Mouse (Mus musculus) myocyte (in vitro differentiated cells): ENCODE data around the gene Otp. TPM values are rescaled to one million over a fixed set of nuclear protein-coding genes. Genes with fewer than 3 reads are reported as not detected.

Experiments used
- H3K27me3 ChIP-seq: one replicate; pipeline ENCODE4 v1.6.1; 2011; ENCODE audit not compliant: control insufficient read depth, insufficient read depth, insufficient read length
- H3K36me3 ChIP-seq: one replicate; pipeline ENCODE4 v1.6.1; 2011; ENCODE audit not compliant: control insufficient read depth, insufficient read depth
- H3K4me2 ChIP-seq: one replicate; pipeline ENCODE4 v1.6.1; 2011; ENCODE audit warnings: low read depth, control low read depth
- H3K4me3 ChIP-seq: one replicate; pipeline ENCODE4 v1.5.1; 2011; ENCODE audit warnings: mild to moderate bottlenecking, control low read depth, moderate library complexity
- H3K79me2 ChIP-seq: one replicate; pipeline ENCODE4 v1.6.1; 2011; ENCODE audit not compliant: control insufficient read depth, insufficient read depth
- H3ac ChIP-seq: one replicate; pipeline ENCODE4 v1.6.1; 2011; ENCODE audit not compliant: control insufficient read depth, insufficient read length
- CEBPB ChIP-seq: IDR thresholded peaks from 2 replicates; pipeline ENCODE4 v1.6.1; 2011; ENCODE audit warnings: mild to moderate bottlenecking, moderate library complexity; ENCODE audit not compliant: poor library complexity, insufficient read depth, severe bottlenecking
- E2F4 ChIP-seq: IDR thresholded peaks from one replicate; pipeline ENCODE4 v1.6.1; 2011; ENCODE audit warnings: mild to moderate bottlenecking, control low read depth, moderate library complexity; ENCODE audit not compliant: insufficient read depth
- MAX ChIP-seq: IDR thresholded peaks from one replicate; pipeline ENCODE4 v1.6.1; 2011; ENCODE audit warnings: low read depth, mild to moderate bottlenecking, control low read depth
- MYOD1 ChIP-seq, 3 experiments: IDR thresholded peaks; one replicate each; pipeline ENCODE4 v1.6.1; 2011; ENCODE audit warnings: control low read depth in 2 of 3, low read depth in 2 of 3, mild to moderate bottlenecking in 2 of 3, moderate library complexity in 1 of 3; ENCODE audit not compliant: insufficient read length in 2 of 3, control insufficient read depth in 1 of 3
- MYOG ChIP-seq, 3 experiments: IDR thresholded peaks; one replicate each; pipeline ENCODE4 v1.6.1; 2011; ENCODE audit warnings: control low read depth in 2 of 3, low read depth in 2 of 3, mild to moderate bottlenecking in 2 of 3; ENCODE audit not compliant: insufficient read length in 2 of 3, control insufficient read depth in 1 of 3, insufficient read depth in 1 of 3
- POLR2A ChIP-seq: IDR thresholded peaks from one replicate; pipeline ENCODE4 v1.6.1; 2011; ENCODE audit warnings: low read depth, mild to moderate bottlenecking, control low read depth, moderate library complexity; ENCODE audit not compliant: insufficient read length
- POLR2AphosphoS2 ChIP-seq: IDR thresholded peaks from one replicate; pipeline ENCODE4 v1.6.1; 2011; ENCODE audit warnings: low read depth, control low read depth; ENCODE audit not compliant: insufficient read length
- REST ChIP-seq: IDR thresholded peaks from one replicate; pipeline ENCODE4 v1.6.1; 2011; ENCODE audit warnings: mild to moderate bottlenecking, control low read depth, moderate library complexity; ENCODE audit not compliant: insufficient read depth, insufficient read length
- SRF ChIP-seq: IDR thresholded peaks from one replicate; pipeline ENCODE4 v1.6.1; 2011; ENCODE audit warnings: low read depth; ENCODE audit not compliant: control insufficient read depth, insufficient read length
- TCF12 ChIP-seq: IDR thresholded peaks from one replicate; pipeline ENCODE4 v1.6.1; 2011; ENCODE audit warnings: mild to moderate bottlenecking, control low read depth; ENCODE audit not compliant: poor library complexity, insufficient read depth, severe bottlenecking
- TCF3 ChIP-seq: IDR thresholded peaks from one replicate; pipeline ENCODE4 v1.6.1; 2011; ENCODE audit warnings: low read depth, control low read depth; ENCODE audit not compliant: insufficient read length
- USF1 ChIP-seq: IDR thresholded peaks from one replicate; pipeline ENCODE4 v1.6.1; 2011; ENCODE audit warnings: low read depth, mild to moderate bottlenecking, control low read depth, moderate library complexity
- polyA plus RNA-seq: library from polyadenylated mRNA; unstranded; fragments of >200 nt; fragmentation: generic; extraction: Trizol; gene quantifications from one replicate; pipeline ENCODE4 v1.2.1, GENCODE M21; 2012; ENCODE audit warnings: missing spikeins

The Otp gene
- polyA plus RNA-seq, result not detected

GRCm38 (mm10) chr13:94875396-94875880 is at the start of gene Otp:
Otp (plus strand) TSS chr13:94875602.
- peaks cover 48% of the 10 kb centered on the region for H3K27me3 ChIP-seq
- no peak within 1 kb of the TSS for H3K4me3 ChIP-seq
- no peak within 1 kb of the TSS for H3K4me2 ChIP-seq
- no peaks in the 10 kb centered on the region for H3K36me3 ChIP-seq
- TF ChIP-seq CEBPB, result no peak
- no peak for TF ChIP-seq E2F4
- no peak for TF ChIP-seq TCF3
- TF ChIP-seq MYOG (IDR thresholded peaks at IDR 0.05; ENCODE audit: control insufficient read depth in 1 of 3, insufficient read depth in 1 of 3, insufficient read length in 2 of 3, low read depth in 2 of 3), result no peak
- no peak for TF ChIP-seq POLR2A
- no peak for TF ChIP-seq POLR2AphosphoS2
- no peak for TF ChIP-seq MAX
- TF ChIP-seq TCF12, result no peak
- no peak for TF ChIP-seq SRF
- no peak for TF ChIP-seq REST
- no peak for TF ChIP-seq MYOD1 (IDR thresholded peaks at IDR 0.05; ENCODE audit: control insufficient read depth in 1 of 3, insufficient read length in 2 of 3, low read depth in 2 of 3)
- TF ChIP-seq USF1, result no peak
- no peak within 1 kb of the TSS for H3ac ChIP-seq
- no peaks in the 10 kb centered on the region for H3K79me2 ChIP-seq

- Histone ChIP-seq H3K4me2 (no peak overlapping the region), H3ac (no peak overlapping the region), H3K36me3 (no peaks in the 10 kb centered on the region), H3K27me3 (no peaks in the 10 kb centered on the region), H3K4me3 (no peak overlapping the region), H3K79me2 (peaks cover 72% of the 10 kb centered on the region)
- no peak for TF ChIP-seq POLR2A
- no peak for TF ChIP-seq USF1
- no peak for TF ChIP-seq REST
- TF ChIP-seq MYOG (IDR thresholded peaks at IDR 0.05; ENCODE audit: control insufficient read depth in 1 of 3, insufficient read depth in 1 of 3, insufficient read length in 2 of 3, low read depth in 2 of 3), result no peak
- no peak for TF ChIP-seq CEBPB
- TF ChIP-seq POLR2AphosphoS2, result no peak
- no peak for TF ChIP-seq TCF12
- no peak for TF ChIP-seq E2F4
- no peak for TF ChIP-seq MAX
- no peak for TF ChIP-seq SRF
- TF ChIP-seq MYOD1 (IDR thresholded peaks at IDR 0.05; ENCODE audit: control insufficient read depth in 1 of 3, insufficient read length in 2 of 3, low read depth in 2 of 3), result no peak
- TF ChIP-seq TCF3, result no peak
Measured at GRCm38 (mm10) chr13:94826389-94826788, 49.0 kb upstream of the Otp start.

GRCm38 (mm10) chr13:94826986-94827385 is 48.4 kb upstream of the Otp start:
- H3K79me2 ChIP-seq, result peaks cover 72% of the 10 kb centered on the region
- no peaks in the 10 kb centered on the region for H3K27me3 ChIP-seq
- no peak overlapping the region for H3K4me3 ChIP-seq

GRCm38 (mm10) chr13:94827847-94828246 is 47.6 kb upstream of the Otp start:
- TF ChIP-seq SRF (no peak), CEBPB (no peak), MYOG (IDR thresholded peaks at IDR 0.05; ENCODE audit: control insufficient read depth in 1 of 3, insufficient read depth in 1 of 3, insufficient read length in 2 of 3, low read depth in 2 of 3) (peak in 2 of 3 experiments; percentile 17 to 20), MYOD1 (IDR thresholded peaks at IDR 0.05; ENCODE audit: control insufficient read depth in 1 of 3, insufficient read length in 2 of 3, low read depth in 2 of 3) (peak in 1 of 3 experiments; percentile 19), POLR2AphosphoS2 (no peak), TCF3 (no peak)
- Histone ChIP-seq H3K4me3 (no peak overlapping the region), H3K79me2 (peaks cover 66% of the 10 kb centered on the region), H3ac (no peak overlapping the region), H3K4me2 (no peak overlapping the region), H3K27me3 (no peaks in the 10 kb centered on the region), H3K36me3 (no peaks in the 10 kb centered on the region)

More at GRCm38 (mm10) chr13:94826986-94827385, 48.4 kb upstream of the Otp start:
- Histone ChIP-seq H3K4me2 (no peak overlapping the region), H3K36me3 (no peaks in the 10 kb centered on the region), H3ac (no peak overlapping the region)
- TF ChIP-seq POLR2AphosphoS2 (no peak), CEBPB (no peak), MYOG (IDR thresholded peaks at IDR 0.05; ENCODE audit: control insufficient read depth in 1 of 3, insufficient read depth in 1 of 3, insufficient read length in 2 of 3, low read depth in 2 of 3) (no peak), E2F4 (no peak), TCF12 (no peak), USF1 (no peak), REST (no peak), TCF3 (no peak), SRF (no peak), MAX (no peak), POLR2A (no peak), MYOD1 (IDR thresholded peaks at IDR 0.05; ENCODE audit: control insufficient read depth in 1 of 3, insufficient read length in 2 of 3, low read depth in 2 of 3) (no peak)
